Mouse (Mus musculus) CD4-positive helper T cell, adult 2 months (primary cell): ENCODE measurements at regions not wholly inside any gene's neighbourhood (a gene's known extent, or its start where the extent isn't known, plus 50 kb on each side); places are given as distances from the start of the nearest gene placed in this dataset.

Experiments
- DNase-seq: peaks from one replicate; pipeline ENCODE4 v3.0.0-alpha.2; 2012; ENCODE audit warnings: low read depth, missing footprints, low spot score

- no peak for DNase-seq
These were observed 113.6 kb upstream of the Rgma start for GRCm38 (mm10) chr7:73261750-73262149.

GRCm38 (mm10) chr7:73262526-73262925 lies 112.8 kb upstream of the Rgma start:
- DNase-seq = no peak

- no peak for DNase-seq
These were observed 105.7 kb upstream of the Rgma start for GRCm38 (mm10) chr7:73269626-73270025.

GRCm38 (mm10) chr7:73272787-73273186 lies 102.5 kb upstream of the Rgma start:
- no peak for DNase-seq

- DNase-seq = no peak
These were observed 99.5 kb upstream of the Rgma start for GRCm38 (mm10) chr7:73275814-73276271.

GRCm38 (mm10) chr7:73278616-73279015 lies 96.7 kb upstream of the Rgma start:
- DNase-seq = no peak

- no peak for DNase-seq
These were observed 95.3 kb upstream of the Rgma start for GRCm38 (mm10) chr7:73279936-73280445.

- no peak for DNase-seq
These were observed 89.1 kb upstream of the Rgma start for GRCm38 (mm10) chr7:73286244-73286643.

- DNase-seq = no peak
These were observed 82.0 kb upstream of the Rgma start for GRCm38 (mm10) chr7:73293337-73293736.

GRCm38 (mm10) chr7:73294399-73294798 lies 80.9 kb upstream of the Rgma start:
- no peak for DNase-seq

GRCm38 (mm10) chr7:73302501-73302900 lies 72.8 kb upstream of the Rgma start:
- DNase-seq = no peak

GRCm38 (mm10) chr7:73303818-73304217 lies 71.5 kb upstream of the Rgma start:
- no peak for DNase-seq

GRCm38 (mm10) chr7:73304799-73305198 lies 70.5 kb upstream of the Rgma start:
- DNase-seq = no peak

GRCm38 (mm10) chr7:73305286-73305975 lies 69.9 kb upstream of the Rgma start:
- DNase-seq = no peak

- no peak for DNase-seq
These were observed 69.0 kb upstream of the Rgma start for GRCm38 (mm10) chr7:73306296-73306695.

- DNase-seq = no peak
These were observed 68.6 kb upstream of the Rgma start for GRCm38 (mm10) chr7:73306728-73307127.

- no peak for DNase-seq
These were observed 67.5 kb upstream of the Rgma start for GRCm38 (mm10) chr7:73307586-73308490.

GRCm38 (mm10) chr7:73308981-73309380 lies 66.3 kb upstream of the Rgma start:
- no peak for DNase-seq

- no peak for DNase-seq
These were observed 65.3 kb upstream of the Rgma start for GRCm38 (mm10) chr7:73310056-73310455.

GRCm38 (mm10) chr7:73310581-73311136 lies 64.7 kb upstream of the Rgma start:
- no peak for DNase-seq

GRCm38 (mm10) chr7:73315555-73315954 lies 59.8 kb upstream of the Rgma start:
- DNase-seq = no peak

GRCm38 (mm10) chr7:73317574-73317973 lies 57.7 kb upstream of the Rgma start:
- DNase-seq = no peak
